Mouse (Mus musculus) urinary bladder, postnatal 14 days (tissue): ENCODE results near the gene Kpna6.

Experiments
- DNase-seq: peaks from one replicate; pipeline ENCODE4 v3.0.0; 2021; ENCODE audit warnings: low spot score

The Kpna6 gene

GRCm38 (mm10) chr4:129645204-129645603, 27.4 kb downstream of the Kpna6 start:
- DNase-seq: no peak

DNA sequence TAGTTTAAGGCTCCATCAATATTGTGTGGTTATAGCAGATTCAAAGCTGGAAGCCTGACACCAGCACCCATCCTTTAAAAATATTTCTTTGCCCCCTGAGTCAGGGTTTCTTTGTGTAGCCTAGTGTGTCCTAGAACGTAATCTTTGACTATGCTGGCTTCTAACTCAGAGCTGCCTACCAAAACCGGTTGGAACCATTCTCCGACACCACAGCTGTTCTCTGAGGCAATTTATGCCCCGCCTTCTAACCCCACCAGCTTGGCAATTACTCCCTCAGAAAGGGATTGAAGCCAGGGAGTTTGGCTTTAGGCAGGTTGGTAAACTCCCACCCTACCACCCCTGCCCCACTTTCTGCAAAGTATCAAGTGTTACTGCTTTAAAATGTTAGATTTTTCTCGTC, 30.8 kb downstream of the Kpna6 start:
- no peak for DNase-seq

DNA sequence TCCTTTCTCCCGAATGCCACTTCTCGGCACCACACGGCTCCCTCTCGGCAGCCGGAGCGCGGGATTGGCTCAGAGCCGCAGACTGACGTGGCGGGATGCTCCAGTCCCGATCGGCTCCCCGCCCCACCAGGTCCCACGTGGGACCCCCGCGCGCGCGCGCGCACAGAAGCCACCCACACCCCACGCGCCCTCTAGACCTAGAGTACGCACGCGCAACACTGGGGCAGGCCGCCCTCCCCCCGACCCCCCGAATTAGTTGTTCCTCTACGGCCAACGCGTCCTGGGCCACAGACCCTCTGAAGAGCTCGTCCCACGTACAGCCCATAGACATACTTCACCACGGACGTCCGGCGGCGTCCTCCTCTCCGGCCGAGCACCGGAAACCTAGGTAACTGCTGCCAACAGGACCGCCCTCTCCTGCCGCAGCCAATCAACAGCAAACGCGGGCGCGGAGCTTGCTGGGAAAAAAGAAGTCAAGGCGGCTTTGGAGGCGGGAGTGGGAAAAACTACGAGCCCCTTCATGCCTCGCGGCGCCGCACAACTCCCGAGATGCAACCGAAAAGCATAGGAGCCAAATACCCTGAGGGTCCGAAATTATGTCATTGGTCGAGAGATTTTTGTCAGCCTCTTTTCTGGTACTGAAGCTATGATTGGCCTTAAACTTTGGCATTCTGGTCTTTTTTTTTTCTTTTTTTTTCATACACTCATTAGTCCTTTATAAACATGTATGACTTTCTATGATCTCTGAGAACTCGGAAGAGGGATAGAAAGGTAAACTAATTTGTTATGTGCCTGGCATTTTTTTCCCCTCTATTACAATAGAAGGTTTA, 31.7 kb downstream of the Kpna6 start, which contains the start of gene Txlna:
Gene Txlna, minus strand, starts transcription at position 428 of the 830 bp plus-strand sequence.
- peak; percentile 97 for DNase-seq

GRCm38 (mm10) chr4:129640101-129640637, 32.4 kb downstream of the Kpna6 start:
- DNase-seq: peak; percentile 54

DNA sequence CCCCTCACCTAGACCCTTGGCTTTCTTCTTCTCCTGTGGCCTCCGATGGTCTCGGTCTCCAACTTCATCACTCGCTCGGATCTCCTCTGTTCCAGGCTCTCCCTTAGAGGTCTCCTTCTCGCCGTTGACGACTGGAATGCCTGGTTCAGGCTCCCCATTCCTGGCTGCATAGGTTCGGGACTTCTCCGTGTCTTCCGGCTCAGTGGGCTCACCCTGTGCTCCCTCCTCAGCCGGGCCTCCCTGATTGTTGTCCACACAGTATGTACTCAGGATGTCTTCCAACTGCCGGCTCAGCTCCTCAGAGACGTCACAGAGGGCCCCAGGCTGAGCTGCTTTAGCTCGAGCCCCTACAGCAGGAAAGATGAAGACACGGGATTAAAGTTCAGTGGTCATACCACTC, 33.3 kb downstream of the Kpna6 start:
- no peak for DNase-seq

- no peak for DNase-seq
Measured at GRCm38 (mm10) chr4:129633852-129634251, 38.7 kb downstream of the Kpna6 start.

DNA sequence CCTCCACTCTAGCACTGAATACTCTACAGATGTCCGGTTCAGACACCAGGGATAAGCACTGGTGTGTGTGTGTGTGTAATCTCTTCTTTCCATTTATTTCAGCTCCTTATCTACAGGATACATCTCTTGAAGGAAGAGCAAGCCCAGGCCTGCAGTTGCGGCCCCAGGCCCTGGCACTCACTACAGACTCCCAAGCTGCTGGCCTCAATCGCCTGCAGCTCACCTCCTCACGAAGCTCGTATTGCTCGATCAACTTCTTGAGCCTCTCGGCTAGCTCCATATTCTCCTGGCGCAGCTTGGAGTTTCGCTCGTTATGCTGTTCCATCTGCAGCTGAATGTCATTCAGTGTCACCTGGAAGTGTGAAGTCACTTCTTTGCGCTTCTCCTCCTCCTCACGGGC, 40.7 kb downstream of the Kpna6 start:
- no peak for DNase-seq

DNA sequence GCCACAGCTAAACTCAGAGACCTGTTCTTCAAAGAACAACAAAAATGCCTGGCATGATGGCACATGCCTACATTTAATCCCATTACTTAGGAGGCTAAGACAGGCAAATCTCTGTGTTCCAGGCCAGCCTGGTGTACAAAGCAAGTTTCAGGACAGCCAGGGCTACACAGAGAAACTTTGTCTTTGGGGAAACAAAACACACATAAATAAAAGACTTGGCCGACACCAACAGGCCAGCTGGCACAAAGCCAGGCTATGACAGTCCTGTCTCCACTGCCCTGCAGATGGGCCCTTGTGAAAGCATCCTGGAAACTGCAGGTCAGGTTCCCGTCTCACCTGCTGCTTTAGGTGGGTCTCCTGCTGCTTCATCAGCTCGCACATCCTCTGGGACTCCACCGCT, 41.6 kb downstream of the Kpna6 start:
- DNase-seq: no peak

- no peak for DNase-seq
Measured at GRCm38 (mm10) chr4:129626035-129626434, 46.5 kb downstream of the Kpna6 start.

DNA sequence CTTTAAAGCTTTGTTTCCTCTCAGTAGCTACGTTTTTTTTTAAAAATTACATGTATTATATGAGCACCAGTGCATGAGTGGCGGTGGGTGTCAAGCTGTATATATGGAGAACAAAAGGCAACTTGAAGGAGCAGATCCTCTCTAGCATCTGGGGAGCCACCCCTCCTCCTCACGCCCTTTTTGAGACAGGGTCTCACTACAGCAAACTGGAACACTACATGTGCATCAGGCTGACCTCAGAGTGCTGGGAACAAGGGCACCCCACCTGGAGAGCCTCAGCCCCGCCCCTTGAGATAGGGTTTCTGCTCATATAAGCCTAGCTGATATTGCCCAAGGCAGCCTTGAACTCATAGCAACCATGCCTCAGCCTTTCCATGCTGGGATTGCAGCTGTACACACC, 47.1 kb downstream of the Kpna6 start:
- DNase-seq: no peak

DNA sequence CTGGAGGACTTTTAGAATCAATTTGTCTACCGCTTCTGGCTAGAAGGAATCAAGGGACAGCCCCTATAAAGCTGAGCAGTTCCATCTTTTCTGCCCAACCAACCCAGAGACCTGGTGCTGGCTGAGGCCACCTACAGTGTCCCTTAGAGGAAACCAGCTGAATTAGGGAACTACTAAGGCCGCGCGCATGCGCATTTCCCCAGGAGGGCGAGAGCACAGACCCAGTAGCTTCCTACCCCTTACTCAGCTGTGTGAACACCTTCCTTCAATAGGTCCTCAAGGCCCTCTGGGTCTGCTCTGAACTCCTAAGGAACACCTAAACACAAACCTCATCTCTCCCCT, 47.6 kb downstream of the Kpna6 start:
- DNase-seq: peak; percentile 41

- peak; percentile 83 for DNase-seq
Measured at GRCm38 (mm10) chr4:129624281-129625028, 48.1 kb downstream of the Kpna6 start.

DNA sequence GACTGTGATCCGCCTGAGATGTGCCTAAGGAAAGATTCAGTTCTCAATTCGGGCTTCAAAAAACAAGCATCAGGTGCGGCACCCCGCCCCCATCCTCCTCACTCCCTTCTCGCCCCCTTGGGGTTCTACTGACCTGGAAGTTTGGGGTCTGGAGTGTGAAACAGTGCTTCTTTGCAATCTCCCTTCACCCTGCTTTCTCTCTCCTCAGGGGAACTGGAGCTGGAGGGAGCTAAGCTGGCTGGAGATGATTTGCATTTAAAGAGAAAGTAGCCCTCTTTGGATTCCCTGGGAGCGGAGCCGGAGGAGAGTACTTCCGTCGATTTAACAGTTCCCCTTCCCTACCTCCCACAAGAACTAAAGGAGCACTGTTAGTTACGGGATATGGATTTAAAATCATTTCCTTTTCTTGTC, 48.9 kb downstream of the Kpna6 start, which contains the start of gene Ccdc28b:
Gene Ccdc28b, minus strand, starts transcription at position 267 of the 411 bp plus-strand sequence.
- DNase-seq: peak; percentile 53

DNA sequence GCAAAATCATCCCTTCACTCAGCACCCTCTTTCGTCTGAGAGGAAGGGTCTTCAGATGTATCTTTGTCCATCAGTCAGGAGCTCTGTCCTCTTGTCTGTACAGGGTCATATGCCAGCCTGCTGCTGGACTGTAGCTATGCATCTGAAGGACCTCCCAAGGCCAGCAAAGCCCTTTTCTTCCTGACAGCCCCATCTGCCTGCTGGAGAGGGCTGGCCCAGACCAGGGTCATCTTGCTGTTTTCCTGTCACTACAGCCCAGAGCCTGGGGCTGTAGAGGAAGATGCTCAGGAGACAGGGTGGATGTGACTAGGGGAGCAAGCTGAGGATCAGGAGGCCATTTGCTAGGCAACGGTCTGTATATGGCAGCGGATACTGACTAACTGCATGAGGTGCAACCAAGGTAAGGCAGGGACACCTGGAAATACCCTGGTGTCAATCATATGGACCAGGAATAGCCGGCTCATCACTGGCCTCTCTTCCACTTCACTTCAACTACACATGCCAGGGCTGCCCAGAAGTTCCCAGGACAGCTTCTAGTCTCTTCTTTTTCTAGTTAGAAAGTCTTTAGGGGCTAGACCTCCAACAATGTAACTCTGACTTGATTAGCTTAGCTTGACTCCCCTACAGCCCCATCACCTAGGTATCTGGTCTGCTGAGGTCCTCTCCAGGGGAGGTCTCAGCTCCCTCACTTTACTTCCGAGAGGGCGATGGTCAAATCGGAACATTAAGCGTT, 49.6 kb downstream of the Kpna6 start:
- DNase-seq: no peak

DNA sequence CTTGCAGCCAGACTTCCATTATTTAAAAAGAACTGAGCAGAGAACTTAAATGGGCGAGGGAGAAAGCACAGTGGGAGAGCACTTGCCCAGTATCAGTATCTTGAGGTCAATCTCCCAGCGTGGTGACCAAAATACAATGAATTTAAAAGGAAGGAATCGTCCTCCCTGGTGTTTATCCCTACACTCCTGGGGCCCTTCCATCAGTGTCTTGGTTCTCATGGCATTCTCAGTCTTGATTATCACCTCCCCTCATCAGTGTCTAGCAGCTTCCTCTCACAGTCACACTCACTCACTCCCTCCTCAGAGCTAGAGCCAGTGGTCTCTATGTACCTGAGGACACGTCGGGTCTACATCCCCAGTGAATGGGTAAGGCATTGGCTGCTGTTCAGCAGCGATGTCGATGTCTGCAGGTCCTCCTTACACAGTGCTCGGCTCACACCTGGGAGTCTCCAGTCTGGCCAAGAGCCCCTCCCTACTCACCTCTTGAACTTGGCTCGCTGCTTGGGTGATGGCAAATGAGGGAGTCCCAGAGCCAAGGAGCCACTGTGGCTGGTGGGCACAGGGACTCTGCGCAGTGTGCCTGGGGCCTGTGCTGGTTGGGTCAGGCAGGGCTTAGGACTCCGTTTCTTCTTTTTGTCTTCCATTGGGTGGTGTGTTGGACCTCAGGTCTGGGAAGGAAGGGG, 50.3 kb downstream of the Kpna6 start:
- DNase-seq: no peak

- no peak for DNase-seq
Measured at GRCm38 (mm10) chr4:129621283-129621841, 51.2 kb downstream of the Kpna6 start.

- DNase-seq: no peak
Measured at GRCm38 (mm10) chr4:129620419-129621282, 51.9 kb downstream of the Kpna6 start.

DNA sequence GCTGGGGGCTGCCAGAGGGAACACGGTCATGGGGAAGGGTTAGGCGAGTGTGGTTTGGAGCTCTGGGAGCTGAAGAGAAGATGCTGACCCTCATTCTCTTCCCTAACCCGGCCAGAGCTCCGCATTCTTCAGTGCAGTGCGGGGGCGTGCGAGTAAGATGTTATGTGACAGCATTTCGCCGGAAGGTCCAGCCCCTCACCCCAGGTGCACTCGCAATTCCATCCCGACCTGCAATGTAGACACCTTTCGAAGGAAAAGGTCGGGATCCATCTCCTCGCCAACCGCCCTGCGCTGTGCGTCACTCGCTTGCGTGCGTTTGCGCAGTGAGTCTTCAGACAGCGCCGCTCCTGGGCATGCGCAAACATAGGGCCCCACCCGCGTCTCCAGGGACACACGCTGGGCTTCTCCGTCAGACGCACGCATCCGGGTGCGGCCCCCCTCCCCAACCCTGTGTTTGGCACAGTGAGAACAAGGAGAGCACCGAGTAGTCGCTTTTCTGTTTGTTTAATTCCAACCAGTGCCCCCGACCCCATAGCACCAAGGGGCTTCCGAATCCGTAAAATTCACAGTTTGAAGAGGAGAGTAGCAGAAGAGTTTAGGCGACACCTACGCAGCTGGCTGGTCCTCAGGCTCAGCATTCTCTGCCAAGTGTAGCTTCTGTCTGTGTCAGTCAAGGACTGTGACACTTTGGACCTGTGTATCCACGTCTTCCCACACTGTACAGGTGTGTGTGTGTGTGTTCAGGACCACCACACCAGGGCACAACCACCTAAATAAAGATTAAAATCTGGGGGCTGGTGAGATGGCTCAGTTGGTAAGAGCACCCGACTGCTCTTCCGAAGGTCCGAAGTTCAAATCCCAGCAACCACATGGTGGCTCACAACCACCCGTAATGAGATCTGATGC, 53.5 kb downstream of the Kpna6 start, which contains the start of gene Iqcc:
Gene Iqcc, minus strand, starts transcription at position 314 of the 906 bp plus-strand sequence.
- peak; percentile 97 for DNase-seq

GRCm38 (mm10) chr4:129618031-129618430, 54.5 kb downstream of the Kpna6 start:
- no peak for DNase-seq
